Mouse (Mus musculus) small intestine, adult 2 months (tissue): ENCODE data around the gene Pdia5. TPM values are rescaled to one million over a fixed set of nuclear protein-coding genes. Genes with fewer than 3 reads are reported as not detected.

Source experiments
- H3K27ac ChIP-seq: fragments of 200-500 bp; 2 replicates; pipeline ENCODE4 v1.5.1; 2012; ENCODE audit warnings: low read depth, low read length, control low read depth, inconsistent platforms; ENCODE audit not compliant: insufficient read depth
- H3K27me3 ChIP-seq: fragments of 200-500 bp; 2 replicates; pipeline ENCODE4 v1.6.1; 2012; ENCODE audit warnings: mild to moderate bottlenecking, moderate library complexity, low read length, inconsistent platforms; ENCODE audit not compliant: control insufficient read depth, insufficient read depth
- H3K36me3 ChIP-seq: fragments of 200-500 bp; 2 replicates; pipeline ENCODE4 v1.6.1; 2012; ENCODE audit warnings: mild to moderate bottlenecking, low read length, control low read depth, inconsistent platforms; ENCODE audit not compliant: control insufficient read depth, insufficient read depth
- H3K4me1 ChIP-seq: fragments of 200-500 bp; 2 replicates; pipeline ENCODE4 v1.6.1; 2012; ENCODE audit warnings: low read length, inconsistent platforms, mixed read lengths; ENCODE audit not compliant: control insufficient read depth, insufficient read depth, insufficient read length
- H3K4me3 ChIP-seq: fragments of 200-500 bp; 2 replicates; pipeline ENCODE4 v1.5.1; 2012; ENCODE audit warnings: low read depth, mild to moderate bottlenecking, control low read depth, inconsistent platforms, low read length, moderate library complexity
- CTCF ChIP-seq: fragments of 200-500 bp; IDR thresholded peaks from 2 replicates; pipeline ENCODE4 v1.5.1; 2012; ENCODE audit warnings: low read depth, mild to moderate bottlenecking, control low read depth, inconsistent platforms, low read length, moderate library complexity, mixed read lengths; ENCODE audit not compliant: insufficient replicate concordance, insufficient read length; ENCODE audit errors: extremely low read depth
- POLR2A ChIP-seq: fragments of 200-500 bp; IDR thresholded peaks from 2 replicates; pipeline ENCODE4 v1.6.1; 2012; ENCODE audit warnings: low read depth, mild to moderate bottlenecking, control low read depth, inconsistent platforms, low read length, moderate library complexity
- WGBS: fragments of 180-500 bp; shearing (Covaris S2); methylation state at CpG from one replicate; pipeline ENCODE4 v1.1.7; 2018; 5-methylcytosine and 5-hydroxymethylcytosine counted together
- polyA plus RNA-seq: library from polyadenylated mRNA; depleted of rRNA; stranded (reverse); fragments of >200 nt; gene quantifications from 2 replicates; pipeline ENCODE4 v1.2.3, GENCODE M21; 2012; rRNA removed

Gene Pdia5
- 6.6 and 7.2 TPM in 2 replicates for polyA plus RNA-seq

- H3K36me3 ChIP-seq: no peaks in the 10 kb centered on the region
- H3K4me1 ChIP-seq: peaks cover 7% of the 10 kb centered on the region
- WGBS: under 1% methylated on average over 66 of the region's 66 CpGs
- peak within 1 kb of the TSS; percentile 12; the same call in 1 of the 2 replicates for H3K27ac ChIP-seq
- H3K27me3 ChIP-seq: no peaks in the 10 kb centered on the region
- TF ChIP-seq CTCF (no peak), POLR2A (peak; percentile 29; the same call in 1 of the 2 replicates)
- H3K4me3 ChIP-seq: peak within 1 kb of the TSS; percentile 98
These were observed at the start of gene Pdia5 for GRCm38 (mm10) chr16:35490231-35491070. Gene Pdia5 (minus strand): TSS chr16:35490873.

GRCm38 (mm10) chr16:35539041-35539440, 48.4 kb upstream of the Pdia5 start:
- Histone ChIP-seq H3K4me1 (no peaks in the 10 kb centered on the region), H3K4me3 (no peak overlapping the region), H3K27ac (no peak overlapping the region), H3K36me3 (no peaks in the 10 kb centered on the region), H3K27me3 (peaks cover 26% of the 10 kb centered on the region)
- no peak for TF ChIP-seq POLR2A
- no peak for TF ChIP-seq CTCF
- 55% methylated on average over 10 of the region's 10 CpGs for WGBS

GRCm38 (mm10) chr16:35537651-35538050, 47.0 kb upstream of the Pdia5 start:
- Histone ChIP-seq H3K4me1 (no peaks in the 10 kb centered on the region), H3K27me3 (peaks cover 23% of the 10 kb centered on the region), H3K36me3 (no peaks in the 10 kb centered on the region), H3K27ac (no peak overlapping the region), H3K4me3 (no peak overlapping the region)
- TF ChIP-seq POLR2A: no peak
- TF ChIP-seq CTCF: no peak
- WGBS: 73% methylated on average over 8 of the region's 8 CpGs

- Histone ChIP-seq H3K27me3 (no peaks in the 10 kb centered on the region), H3K4me1 (no peaks in the 10 kb centered on the region), H3K27ac (no peak overlapping the region), H3K36me3 (no peaks in the 10 kb centered on the region), H3K4me3 (no peak overlapping the region)
- no peak for TF ChIP-seq CTCF
- no peak for TF ChIP-seq POLR2A
- WGBS: 63% methylated on average over 3 of the region's 3 CpGs
These were observed 44.0 kb upstream of the Pdia5 start for GRCm38 (mm10) chr16:35534630-35535029.

- Histone ChIP-seq H3K4me3 (no peak overlapping the region), H3K4me1 (peaks cover 4% of the 10 kb centered on the region; the same call in 1 of the 2 replicates), H3K36me3 (no peaks in the 10 kb centered on the region), H3K27me3 (no peaks in the 10 kb centered on the region), H3K27ac (no peak overlapping the region)
- TF ChIP-seq POLR2A (no peak), CTCF (no peak)
- 60% methylated on average over 4 of the region's 4 CpGs for WGBS
These were observed 33.5 kb upstream of the Pdia5 start for GRCm38 (mm10) chr16:35524200-35524599.

- TF ChIP-seq POLR2A: no peak
- no peak for TF ChIP-seq CTCF
- H3K36me3 ChIP-seq: no peaks in the 10 kb centered on the region
- no peak overlapping the region for H3K4me3 ChIP-seq
- WGBS: 63% methylated on average over 7 of the region's 7 CpGs
- H3K27me3 ChIP-seq: peaks cover 4% of the 10 kb centered on the region; the same call in 1 of the 2 replicates
- peaks cover 6% of the 10 kb centered on the region; the same call in 1 of the 2 replicates for H3K4me1 ChIP-seq
- H3K27ac ChIP-seq: no peak overlapping the region
These were observed 28.6 kb upstream of the Pdia5 start for GRCm38 (mm10) chr16:35519245-35519644.

- Histone ChIP-seq H3K4me3 (no peak overlapping the region), H3K27ac (no peak overlapping the region), H3K4me1 (peaks cover 6% of the 10 kb centered on the region; the same call in 1 of the 2 replicates), H3K27me3 (peaks cover 4% of the 10 kb centered on the region; the same call in 1 of the 2 replicates), H3K36me3 (no peaks in the 10 kb centered on the region)
- 33% methylated on average over 23 of the region's 23 CpGs for WGBS
- TF ChIP-seq CTCF (no peak), POLR2A (no peak)
These were observed 27.6 kb upstream of the Pdia5 start for GRCm38 (mm10) chr16:35517976-35518951.
